Mouse (Mus musculus) heart, adult 2 months (tissue): ENCODE results near the gene Ppp1r21. TPM values are rescaled to one million over a fixed set of nuclear protein-coding genes. Genes with fewer than 3 reads are reported as not detected.

Experiments
- DNase-seq, 2 experiments: peaks; one replicate each; pipeline ENCODE4 v3.0.0; 2021
- H3K27ac ChIP-seq: fragments of 200-600 bp; 2 replicates; pipeline ENCODE4 v1.8.1; 2022
- H3K27me3 ChIP-seq: fragments of 200-500 bp; 2 replicates; pipeline ENCODE4 v1.6.1; 2012; ENCODE audit warnings: mild to moderate bottlenecking, low read length, inconsistent platforms, mixed read lengths; ENCODE audit not compliant: control insufficient read depth, insufficient read depth
- H3K36me3 ChIP-seq: fragments of 200-500 bp; 2 replicates; pipeline ENCODE4 v1.6.1; 2012; ENCODE audit warnings: low read length, inconsistent platforms; ENCODE audit not compliant: control insufficient read depth, insufficient read depth
- H3K4me1 ChIP-seq: fragments of 200-500 bp; 2 replicates; pipeline ENCODE4 v1.6.1; 2011; ENCODE audit warnings: low read length; ENCODE audit not compliant: control insufficient read depth, insufficient read depth
- H3K4me3 ChIP-seq: fragments of 200-600 bp; 2 replicates; pipeline ENCODE4 v1.8.1; 2022
- H3K79me2 ChIP-seq: fragments of 200-500 bp; replicated peaks from 2 replicates; pipeline ENCODE4 v1.6.1; 2012; ENCODE audit warnings: mild to moderate bottlenecking, inconsistent platforms, low read length, moderate library complexity, mixed read lengths; ENCODE audit not compliant: control insufficient read depth, insufficient read depth
- H3K9ac ChIP-seq: fragments of 200-500 bp; 2 replicates; pipeline ENCODE4 v1.6.1; 2012; ENCODE audit warnings: low read depth, mild to moderate bottlenecking, control low read depth, inconsistent platforms, low read length, mixed read lengths
- CTCF ChIP-seq: fragments of 200-600 bp; IDR thresholded peaks from 2 replicates; pipeline ENCODE4 v1.8.1; 2022; ENCODE audit warnings: antibody characterized with exemption, mild to moderate bottlenecking, moderate library complexity
- EP300 ChIP-seq: fragments of 200-500 bp; IDR thresholded peaks from 2 replicates; pipeline ENCODE4 v1.6.1; 2011; ENCODE audit warnings: low read depth, low read length, control low read depth; ENCODE audit not compliant: insufficient read depth
- POLR2A ChIP-seq: fragments of 200-500 bp; IDR thresholded peaks from 2 replicates; pipeline ENCODE4 v1.6.1; 2011; ENCODE audit warnings: mild to moderate bottlenecking, low read depth, low read length, control low read depth; ENCODE audit not compliant: insufficient read depth
- WGBS: fragments of 180-500 bp; shearing (Covaris S2); methylation state at CpG from one replicate; pipeline ENCODE4 v1.1.7; 2018; 5-methylcytosine and 5-hydroxymethylcytosine counted together
- intact Hi-C: fragments of 180-260 bp; cut with DNase I; formaldehyde crosslinking; loops from one replicate; pipeline ENCODE4 v1.15.1; 2025
- polyA plus RNA-seq: library from polyadenylated mRNA; depleted of rRNA; stranded (reverse); fragments of >200 nt; gene quantifications from 2 replicates; pipeline ENCODE4 v1.2.3, GENCODE M21; 2012
- total RNA-seq, 2 experiments: library from RNA; stranded (reverse); gene quantifications; 2 replicates each; pipeline ENCODE4 v1.2.3; 2021

Gene Ppp1r21
- total and polyA plus RNA-seq, 3 experiments = 8.8 to 9.9 (median 9.2) TPM

DNA sequence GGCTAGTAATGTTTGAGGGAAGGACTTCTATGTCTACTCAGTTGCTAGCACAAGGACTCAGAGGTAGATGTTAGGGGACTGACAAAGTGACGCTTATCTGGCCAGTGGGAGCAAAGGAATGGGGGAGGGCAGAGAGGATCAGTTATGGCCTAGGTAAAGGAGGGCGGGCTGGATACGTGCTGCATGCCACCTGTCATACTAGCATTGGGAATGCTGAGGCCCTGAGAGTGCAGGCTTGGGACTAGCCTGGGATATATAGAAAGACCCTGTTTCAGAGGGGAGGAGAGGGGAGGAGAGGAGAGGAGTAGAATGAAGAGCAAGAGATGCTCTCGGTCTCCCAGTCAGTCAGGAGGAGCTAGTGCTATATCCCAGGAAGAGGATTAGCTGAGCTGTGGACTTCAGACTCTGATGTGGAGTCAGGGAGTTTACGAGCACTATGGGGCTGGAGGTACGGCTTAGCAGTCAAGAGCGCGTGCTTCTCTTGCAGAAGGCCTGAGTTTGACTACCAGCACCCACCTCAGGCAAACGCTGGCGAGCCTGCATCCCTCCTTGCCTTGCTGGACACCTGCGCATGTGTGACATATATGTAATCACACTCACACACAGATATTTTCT lies 23.7 kb downstream of the Ppp1r21 start:
- WGBS = 97% methylated on average over 11 of the region's 11 CpGs
- H3K36me3 ChIP-seq = 0 out of 2 replicates have a peak, but pooled peaks cover 2% of the 10 kb centered on the region

DNA sequence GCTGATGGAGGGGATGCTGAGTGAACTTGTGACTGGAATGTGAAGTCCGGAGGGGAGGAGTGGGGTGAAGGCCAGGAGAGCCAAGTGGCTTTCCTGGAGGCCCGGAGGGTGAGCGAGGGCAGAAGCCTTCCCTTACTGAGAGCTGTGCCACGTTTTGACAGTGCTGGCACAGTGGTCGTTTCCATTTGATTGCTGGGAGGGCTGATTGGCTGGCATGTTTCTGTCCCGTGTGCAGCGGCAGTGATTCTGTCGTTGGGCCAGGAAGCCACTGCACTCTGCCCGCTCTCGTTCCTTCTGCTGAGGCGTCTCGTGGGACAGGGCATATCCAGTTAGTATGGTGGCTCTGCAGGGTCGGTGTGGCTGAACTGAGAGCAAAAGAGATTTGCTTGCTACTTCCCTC lies 26.3 kb downstream of the Ppp1r21 start:
- TF ChIP-seq EP300 (no peak), CTCF (no peak), POLR2A (no peak)
- intact Hi-C loops = no loop called here
- Histone ChIP-seq H3K27me3 (no peaks in the 10 kb centered on the region), H3K9ac (no peak overlapping the region), H3K79me2 (no peaks in the 10 kb centered on the region), H3K27ac (no peak overlapping the region), H3K36me3 (peaks cover 2% of the 10 kb centered on the region; the same call in 1 of the 2 replicates), H3K4me1 (peaks cover 2% of the 10 kb centered on the region), H3K4me3 (no peak overlapping the region)
- no peak for DNase-seq
- WGBS = 74% methylated on average over 13 of the region's 13 CpGs

More for the DNA sequence above, 23.7 kb downstream of the Ppp1r21 start:
- intact Hi-C loops = no loop called here
- Histone ChIP-seq H3K27me3 (no peaks in the 10 kb centered on the region), H3K9ac (no peak overlapping the region), H3K79me2 (no peaks in the 10 kb centered on the region), H3K4me3 (no peak overlapping the region), H3K4me1 (peaks cover 3% of the 10 kb centered on the region), H3K27ac (no peak overlapping the region)
- no peak for DNase-seq
- TF ChIP-seq CTCF = no peak

DNA sequence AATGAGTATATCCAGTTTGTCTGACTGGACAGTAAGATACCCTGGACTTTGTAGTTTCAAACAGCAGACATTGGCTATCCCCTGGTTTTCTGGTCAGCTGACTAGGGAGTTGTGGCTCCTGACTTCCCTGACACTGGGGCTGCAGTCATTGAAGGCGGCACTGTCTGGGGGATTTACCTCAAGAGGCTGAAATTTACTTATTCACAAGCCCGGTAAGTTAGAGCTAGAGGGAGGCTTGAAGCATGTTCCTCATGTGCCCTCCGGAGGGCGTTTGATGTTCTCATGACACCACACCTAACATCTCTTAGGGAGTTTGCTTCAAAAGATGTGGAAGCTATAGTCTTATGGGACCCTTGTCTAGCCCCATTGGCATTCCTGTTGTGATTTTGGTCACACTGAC lies 26.8 kb downstream of the Ppp1r21 start:
- 81% methylated on average over 4 of the region's 4 CpGs for WGBS
- Histone ChIP-seq H3K79me2 (no peaks in the 10 kb centered on the region), H3K27me3 (no peaks in the 10 kb centered on the region), H3K4me1 (peaks cover 1% of the 10 kb centered on the region; the same call in 1 of the 2 replicates), H3K9ac (no peak overlapping the region), H3K36me3 (peaks cover 2% of the 10 kb centered on the region; the same call in 1 of the 2 replicates), H3K27ac (no peak overlapping the region), H3K4me3 (no peak overlapping the region)
- no peak for TF ChIP-seq CTCF
- TF ChIP-seq EP300 = no peak
- TF ChIP-seq POLR2A = no peak
- DNase-seq = no peak
- intact Hi-C loops = no loop called here

DNA sequence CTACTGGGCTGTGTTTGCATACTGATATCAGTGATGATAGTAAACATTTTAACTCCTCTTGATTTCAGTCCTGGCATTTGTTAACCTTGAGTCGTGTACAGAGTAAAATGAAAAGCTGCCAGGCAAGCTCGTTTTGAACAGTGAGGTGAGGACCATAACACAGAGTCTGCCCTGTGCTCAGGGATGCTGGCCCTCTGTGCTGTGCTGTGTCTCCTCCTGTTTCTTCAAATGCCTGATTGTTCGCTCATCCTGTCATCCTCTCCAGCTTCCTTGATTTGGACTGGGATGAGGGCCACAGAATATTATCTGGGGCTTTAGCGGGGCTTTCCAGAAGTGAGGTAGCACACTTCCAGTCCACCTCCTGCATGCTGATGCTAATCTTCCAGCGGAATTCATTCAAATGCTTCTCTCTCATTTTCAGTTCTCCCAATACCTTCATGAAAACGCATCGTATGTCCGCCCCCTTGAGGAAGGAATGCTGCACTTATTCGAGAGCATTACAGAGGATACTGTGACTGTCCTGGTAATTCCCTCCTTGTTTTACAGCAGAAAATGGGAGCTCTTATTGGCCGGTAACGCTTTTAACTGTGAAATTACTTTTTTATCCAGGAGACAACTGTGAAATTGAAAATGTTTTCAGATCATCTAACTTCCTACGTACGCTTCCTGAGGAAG lies 28.4 kb downstream of the Ppp1r21 start:
- WGBS = 26% methylated on average over 13 of the region's 13 CpGs
- DNase-seq = peak; percentile 56 to 70
- no peaks in the 10 kb centered on the region for H3K79me2 ChIP-seq
- H3K27me3 ChIP-seq = no peaks in the 10 kb centered on the region
- H3K27ac ChIP-seq = no peak overlapping the region
- no peak for TF ChIP-seq POLR2A
- peak; percentile 79 for TF ChIP-seq CTCF
- no peak overlapping the region for H3K9ac ChIP-seq
- peaks cover 2% of the 10 kb centered on the region; the same call in 1 of the 2 replicates for H3K36me3 ChIP-seq
- intact Hi-C loops = loop anchor here (2.0 kb wide), 1 partner anchor 28 kb away; the partner anchor contains the start of gene Ppp1r21
- no peak overlapping the region for H3K4me3 ChIP-seq
- H3K4me1 ChIP-seq = peaks cover 1% of the 10 kb centered on the region; the same call in 1 of the 2 replicates

DNA sequence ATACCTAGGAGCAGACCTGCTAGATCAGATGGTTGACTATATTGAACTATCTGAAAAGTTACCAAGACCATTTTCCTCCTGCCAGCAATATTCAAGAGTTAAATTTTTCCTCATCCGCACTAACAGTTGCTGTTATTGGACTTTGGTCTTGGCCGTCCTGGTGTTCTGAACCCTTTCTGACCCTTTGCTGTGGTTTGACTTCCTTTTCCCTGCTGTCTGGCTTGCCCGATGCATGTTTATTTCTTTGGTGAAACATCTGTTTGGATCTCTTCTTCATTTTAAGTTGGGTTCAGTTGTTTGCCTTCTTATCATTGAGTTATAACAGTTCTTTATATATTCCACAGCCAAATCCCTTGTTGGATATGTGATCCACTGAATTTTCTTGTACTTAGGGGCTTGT lies 33.7 kb downstream of the Ppp1r21 start:
- intact Hi-C loops = no loop called here
- Histone ChIP-seq H3K9ac (no peak overlapping the region), H3K27ac (no peak overlapping the region; the same call in 1 of the 2 replicates), H3K4me1 (peaks cover 1% of the 10 kb centered on the region; the same call in 1 of the 2 replicates), H3K36me3 (peaks cover 2% of the 10 kb centered on the region), H3K27me3 (no peaks in the 10 kb centered on the region), H3K79me2 (no peaks in the 10 kb centered on the region), H3K4me3 (no peak overlapping the region)
- no peak for DNase-seq
- TF ChIP-seq POLR2A (no peak), CTCF (no peak), EP300 (no peak)
- 56% methylated on average over 3 of the region's 3 CpGs for WGBS
